Mouse (Mus musculus) lung, adult 2 months (tissue): ENCODE measurements around the gene Cdkal1. TPM values are rescaled to one million over a fixed set of nuclear protein-coding genes. Genes with fewer than 3 reads are reported as not detected.
A peak's percentile ranks its signal among the peaks of the same experiment; 100 is the strongest.

Experiments used
- DNase-seq: peaks from one replicate; pipeline ENCODE4 v3.0.0; 2022
- H3K4me1 ChIP-seq: fragments of 200-500 bp; 2 replicates; pipeline ENCODE4 v1.6.1; 2011; ENCODE audit warnings: low read length; ENCODE audit not compliant: control insufficient read depth, insufficient read depth
- H3K4me3 ChIP-seq: fragments of 200-500 bp; replicated peaks from 2 replicates; pipeline ENCODE3; 2011; ENCODE audit warnings: low read depth, mild to moderate bottlenecking, control low read depth, low read length; ENCODE audit errors: extremely low read depth
- CTCF ChIP-seq: fragments of 200-500 bp; IDR thresholded peaks from 2 replicates; pipeline ENCODE4 v1.5.1; 2011; ENCODE audit warnings: mild to moderate bottlenecking, low read length, control low read depth; ENCODE audit not compliant: insufficient read depth
- POLR2A ChIP-seq: fragments of 200-500 bp; IDR thresholded peaks from 2 replicates; pipeline ENCODE4 v1.6.1; 2011; ENCODE audit warnings: low read depth, mild to moderate bottlenecking, control low read depth, low read length, borderline replicate concordance; ENCODE audit errors: extremely low read depth
- WGBS: fragments of 180-500 bp; shearing (Covaris S2); methylation state at CpG from one replicate; pipeline ENCODE4 v1.1.7; 2018; 5-methylcytosine and 5-hydroxymethylcytosine counted together
- polyA plus RNA-seq: library from polyadenylated mRNA; depleted of rRNA; stranded (reverse); fragments of >200 nt; gene quantifications from 2 replicates; pipeline ENCODE4 v1.2.3, GENCODE M21; 2012; rRNA removed

Gene Cdkal1
- 1.4 and 2.6 TPM in 2 replicates for polyA plus RNA-seq

- peak; percentile 68; the same call in 1 of the 2 replicates for TF ChIP-seq POLR2A
- no peak for TF ChIP-seq CTCF
- Histone ChIP-seq H3K4me3 (peak within 1 kb of the TSS; percentile 93), H3K4me1 (peaks cover 2% of the 10 kb centered on the region; the same call in 1 of the 2 replicates)
- under 1% methylated on average over 33 of the region's 33 CpGs for WGBS
- peak; percentile 83 for DNase-seq
Measured at GRCm38 (mm10) chr13:29855281-29856031, at the start of gene Cdkal1. Gene Cdkal1, minus strand, starts transcription at chr13:29855674.

- DNase-seq = no peak
- H3K4me3 ChIP-seq = no peak overlapping the region
- 90% methylated on average over 1 of the region's 1 CpGs for WGBS
- TF ChIP-seq CTCF (no peak), POLR2A (no peak)
- no peaks in the 10 kb centered on the region for H3K4me1 ChIP-seq
Measured at GRCm38 (mm10) chr13:29903341-29903740, 47.9 kb upstream of the Cdkal1 start.

GRCm38 (mm10) chr13:29902676-29903075 lies 47.2 kb upstream of the Cdkal1 start:
- no peak for DNase-seq
- TF ChIP-seq CTCF (no peak), POLR2A (no peak)
- H3K4me3 ChIP-seq = no peak overlapping the region
- WGBS = 89% methylated on average over 1 of the region's 1 CpGs
- no peaks in the 10 kb centered on the region for H3K4me1 ChIP-seq

GRCm38 (mm10) chr13:29901641-29902040 lies 46.2 kb upstream of the Cdkal1 start:
- WGBS = 56% methylated on average over 4 of the region's 4 CpGs
- no peak overlapping the region for H3K4me3 ChIP-seq
- no peak for TF ChIP-seq CTCF
- no peak for TF ChIP-seq POLR2A
- H3K4me1 ChIP-seq = no peaks in the 10 kb centered on the region
- no peak for DNase-seq

DNA sequence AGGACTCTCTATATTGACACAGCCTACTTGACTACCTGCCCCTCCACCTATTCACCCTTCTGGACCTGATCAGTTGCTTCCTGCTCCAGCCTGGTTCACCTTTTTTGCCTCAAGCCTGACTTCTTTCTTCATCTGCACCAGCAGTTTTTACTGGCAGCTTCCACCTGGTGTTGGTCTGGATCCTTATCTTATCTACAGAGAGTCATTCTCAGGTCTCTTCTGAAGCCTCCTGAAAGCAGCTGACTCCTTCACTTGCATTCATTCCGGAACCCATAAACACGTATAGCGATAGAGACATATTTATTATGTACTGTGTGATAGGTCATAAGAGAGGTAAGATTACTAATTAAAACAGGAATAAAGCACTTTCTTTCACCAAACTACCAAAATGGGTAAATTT lies 11.3 kb upstream of the Cdkal1 start:
- TF ChIP-seq CTCF (no peak), POLR2A (no peak)
- no peak overlapping the region for H3K4me3 ChIP-seq
- DNase-seq = no peak
- no peaks in the 10 kb centered on the region for H3K4me1 ChIP-seq
- WGBS = 84% methylated on average over 3 of the region's 3 CpGs

GRCm38 (mm10) chr13:29864331-29864730 lies 8.9 kb upstream of the Cdkal1 start:
- WGBS = 53% methylated on average over 6 of the region's 6 CpGs

GRCm38 (mm10) chr13:29860087-29860486 lies 4.6 kb upstream of the Cdkal1 start:
- Histone ChIP-seq H3K4me1 (no peaks in the 10 kb centered on the region), H3K4me3 (no peak overlapping the region)
- DNase-seq = no peak
- TF ChIP-seq CTCF (no peak), POLR2A (no peak)
- WGBS = 68% methylated on average over 2 of the region's 2 CpGs

More at GRCm38 (mm10) chr13:29864331-29864730, 8.9 kb upstream of the Cdkal1 start:
- TF ChIP-seq CTCF (no peak), POLR2A (no peak)
- no peak overlapping the region for H3K4me3 ChIP-seq
- DNase-seq = no peak
- no peaks in the 10 kb centered on the region for H3K4me1 ChIP-seq

DNA sequence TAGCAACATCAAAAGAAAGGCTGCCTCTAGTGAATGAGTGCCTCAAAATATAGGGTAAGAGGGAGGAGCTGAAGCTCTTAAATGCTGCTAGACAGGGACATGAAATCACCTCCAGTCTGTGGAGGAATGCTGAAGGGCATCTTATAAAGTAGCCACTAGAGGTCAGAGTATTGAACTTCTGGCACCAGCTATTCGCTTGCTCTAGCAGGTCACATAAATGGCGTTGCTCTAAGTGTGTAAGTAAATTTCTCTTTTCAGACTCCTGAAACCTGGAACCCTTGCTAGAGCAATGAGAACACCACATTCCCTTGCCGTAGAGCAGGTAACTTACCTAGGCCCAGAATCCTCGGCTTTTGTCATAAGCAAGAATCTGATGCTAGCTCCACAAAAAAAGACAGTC lies 2.0 kb upstream of the Cdkal1 start:
- DNase-seq = no peak
- Histone ChIP-seq H3K4me1 (peaks cover 2% of the 10 kb centered on the region; the same call in 1 of the 2 replicates), H3K4me3 (no peak overlapping the region)
- TF ChIP-seq POLR2A = no peak
- peak; percentile 35; the same call in 1 of the 2 replicates for TF ChIP-seq CTCF
- 18% methylated on average over 4 of the region's 4 CpGs for WGBS

GRCm38 (mm10) chr13:29854876-29855275 lies 598 bp downstream of the Cdkal1 start:
- peak overlapping the region; percentile 93 for H3K4me3 ChIP-seq
- WGBS = 1% methylated on average over 5 of the region's 5 CpGs
- DNase-seq = no peak
- peaks cover 2% of the 10 kb centered on the region; the same call in 1 of the 2 replicates for H3K4me1 ChIP-seq
- TF ChIP-seq POLR2A = no peak
- no peak for TF ChIP-seq CTCF

- WGBS = 51% methylated on average over 5 of the region's 5 CpGs
Measured at GRCm38 (mm10) chr13:29838409-29839047, 16.9 kb downstream of the Cdkal1 start.

More at GRCm38 (mm10) chr13:29838409-29839047, 16.9 kb downstream of the Cdkal1 start:
- no peak for DNase-seq
- TF ChIP-seq POLR2A = no peak
- TF ChIP-seq CTCF = no peak
- Histone ChIP-seq H3K4me3 (no peak overlapping the region), H3K4me1 (no peaks in the 10 kb centered on the region)
